Mouse (Mus musculus): ENCODE data around the gene Sbpl. TPM values are rescaled to one million over a fixed set of nuclear protein-coding genes. Genes with fewer than 3 reads are reported as not detected.

The Sbpl gene
- polyA plus RNA-seq (2012; fragmentation: generic; extraction: Trizol): not detected

DNA sequence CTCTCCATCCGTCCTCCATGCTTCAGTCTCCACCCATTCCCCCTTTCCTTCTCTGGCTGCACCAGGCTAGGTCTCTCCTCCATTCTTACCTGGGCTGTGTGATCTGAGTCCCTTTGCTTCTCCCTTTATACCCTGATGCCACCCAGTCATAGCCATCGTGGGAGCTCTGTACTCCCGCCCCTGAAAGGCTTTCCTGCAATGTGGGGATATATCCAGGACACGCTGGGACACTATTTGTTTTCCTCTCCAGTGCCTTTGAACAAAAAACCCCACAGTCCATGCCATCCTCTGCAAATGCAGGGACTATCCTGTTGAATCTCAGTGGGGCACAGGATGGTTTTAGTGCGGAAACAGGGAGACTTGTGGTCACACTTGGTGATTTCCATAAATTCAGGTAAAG, at the start of gene Sbpl:
TSS of gene Sbpl (minus strand) at position 101 of the 400 bp plus-strand sequence.

DNA sequence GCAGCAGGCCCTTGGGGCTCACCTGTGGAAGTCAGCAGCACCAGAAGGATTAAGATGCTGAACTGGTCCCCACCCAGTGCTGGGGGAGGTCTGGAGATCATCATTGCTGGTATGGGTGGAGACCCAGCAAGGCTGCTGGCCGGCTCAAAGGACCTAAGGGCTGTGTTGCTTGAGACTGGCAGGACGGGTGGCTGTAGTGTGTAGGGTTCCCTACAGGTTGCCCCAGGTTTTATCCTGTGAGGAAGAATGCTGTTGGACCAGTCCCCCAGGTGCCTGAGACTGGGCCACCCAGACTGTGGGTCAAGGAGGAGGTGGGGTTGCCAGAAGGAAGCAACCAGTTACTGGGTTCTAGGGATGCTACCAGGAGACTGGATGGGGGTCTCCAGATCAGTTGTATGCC, 42.8 kb upstream of the Sbpl start, which contains the start of gene Prss22:
TSS of gene Prss22 (minus strand) at position 200 of the 400 bp plus-strand sequence.

DNA sequence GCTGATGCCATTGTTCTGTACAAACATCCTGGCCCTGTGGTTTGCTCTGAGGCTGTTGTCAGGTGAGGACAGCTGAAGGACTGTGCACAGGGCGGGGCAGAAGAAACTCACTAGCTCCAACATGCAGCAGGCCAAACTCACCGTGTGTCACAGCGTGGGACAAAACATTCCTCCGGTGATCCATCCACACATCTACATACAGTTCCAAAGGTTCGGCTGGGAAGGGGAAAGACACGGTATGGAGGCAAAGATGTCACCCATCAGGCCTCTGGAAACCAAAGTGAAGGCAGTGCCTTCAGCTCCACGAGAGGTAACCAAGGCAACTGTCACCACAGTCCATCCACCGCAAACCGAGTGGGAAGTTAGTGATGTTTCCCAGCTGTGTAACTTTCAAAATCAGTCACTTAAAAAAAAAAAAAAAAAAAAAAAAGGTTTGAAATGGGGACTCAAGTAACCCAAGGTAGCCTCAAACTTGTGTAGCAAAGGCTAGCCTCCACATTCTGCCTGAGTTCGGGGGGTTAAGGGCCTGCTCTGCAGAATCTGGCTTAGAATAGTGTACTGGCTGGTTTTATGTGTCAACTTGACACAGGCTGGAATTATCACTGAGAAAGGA, 25.3 kb upstream of the Sbpl start, which contains the start of gene Prss30:
TSS of gene Prss30 (minus strand) at position 270 of the 613 bp plus-strand sequence.

DNA sequence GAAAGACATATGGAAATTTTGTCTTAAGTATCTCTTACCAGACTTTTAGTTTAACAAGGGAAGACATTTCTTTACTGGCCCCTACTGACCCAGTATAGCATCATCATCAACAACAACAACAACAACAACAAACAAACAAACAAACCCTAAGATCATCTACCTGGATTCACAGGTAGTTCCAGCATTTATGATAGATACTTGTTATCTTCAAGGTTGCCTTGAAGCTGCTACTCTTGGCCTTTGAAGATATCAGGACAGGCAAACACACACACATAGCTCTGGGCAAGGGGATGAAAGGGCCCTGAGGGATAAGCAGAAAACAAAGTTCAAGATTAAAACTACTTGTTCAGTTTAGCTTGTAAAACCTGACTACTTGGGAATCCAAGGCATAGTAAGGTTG, 13.7 kb downstream of the Sbpl start, which contains the start of gene Sbp:
TSS of gene Sbp (plus strand) at position 301 of the 400 bp plus-strand sequence.

DNA sequence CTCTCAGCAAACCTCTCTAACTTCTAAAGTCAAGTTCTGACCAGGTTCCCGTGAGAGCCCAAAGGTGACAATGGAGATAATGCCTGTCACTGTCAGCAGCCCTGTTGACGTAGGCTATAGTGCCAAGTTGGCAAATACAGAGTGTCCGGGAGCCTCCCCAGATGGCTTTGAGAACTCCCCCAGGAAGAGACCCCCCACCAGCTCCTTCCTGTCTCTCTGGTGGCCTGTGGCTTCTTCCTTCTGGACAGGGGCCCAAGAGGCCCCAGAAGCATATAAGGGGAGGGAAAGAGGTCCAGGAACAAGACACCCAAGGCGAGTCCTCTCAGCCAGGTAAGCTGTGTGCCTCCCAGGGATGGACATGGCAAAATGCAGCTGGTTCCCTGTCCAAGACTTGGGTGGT, 37.9 kb downstream of the Sbpl start, which contains the start of gene Dcpp3:
TSS of gene Dcpp3 (plus strand) at position 301 of the 400 bp plus-strand sequence.

Other genes with a start within 250 kb of the Sbpl start
- under 1 TPM; 0.07 to 0.45 TPM for gene 1520401A03Rik, start 232.5 kb downstream of the Sbpl start, polyA plus RNA-seq (2012; fragmentation: generic; extraction: Trizol)
- gene Pkmyt1, start 228.9 kb downstream of the Sbpl start, polyA plus RNA-seq (2012; fragmentation: generic; extraction: Trizol): 10 to 100 TPM; 24.3 to 38.2 TPM
- 10 to 100 TPM; 22.3 to 32.8 TPM for gene Paqr4, start 214.4 kb downstream of the Sbpl start, polyA plus RNA-seq (2012; fragmentation: generic; extraction: Trizol)
- under 1 TPM in 1 of 2 experiments, not detected in 1; 0.07 TPM for gene Kremen2, start 209.4 kb downstream of the Sbpl start, polyA plus RNA-seq (2012; fragmentation: generic; extraction: Trizol)
- 10 to 100 TPM; 49.7 to 60.6 TPM for gene Flywch1, start 183.7 kb downstream of the Sbpl start, polyA plus RNA-seq (2012; fragmentation: generic; extraction: Trizol)
- under 1 TPM in 1 of 2 experiments, not detected in 1; 0.55 TPM for gene Flywch2, start 169.2 kb downstream of the Sbpl start, polyA plus RNA-seq (2012; fragmentation: generic; extraction: Trizol)
- gene Srrm2, start 164.7 kb downstream of the Sbpl start, polyA plus RNA-seq (2012; fragmentation: generic; extraction: Trizol): 100 to 1,000 TPM in 1 of 2 experiments, 10 to 100 TPM in 1; 26.7 to 115 TPM
- gene Elob, start 126.1 kb downstream of the Sbpl start, polyA plus RNA-seq (2012; fragmentation: generic; extraction: Trizol): 1,000 to 10,000 TPM; 1,533 to 1,676 TPM
- gene Prss33, start 119.2 kb downstream of the Sbpl start, polyA plus RNA-seq (2012; fragmentation: generic; extraction: Trizol): not detected
- under 1 TPM in 1 of 2 experiments, not detected in 1; 0.05 TPM for gene Prss32, start 111.4 kb downstream of the Sbpl start, polyA plus RNA-seq (2012; fragmentation: generic; extraction: Trizol)
- under 1 TPM in 1 of 2 experiments, not detected in 1; 0.02 TPM for gene Prss41, start 111.1 kb downstream of the Sbpl start, polyA plus RNA-seq (2012; fragmentation: generic; extraction: Trizol)
- gene Prss21, start 87.2 kb downstream of the Sbpl start, polyA plus RNA-seq (2012; fragmentation: generic; extraction: Trizol): not detected
- not detected for gene Dcpp1, start 74.4 kb downstream of the Sbpl start, polyA plus RNA-seq (2012; fragmentation: generic; extraction: Trizol)
- gene Dcpp2, start 74.4 kb downstream of the Sbpl start, polyA plus RNA-seq (2012; fragmentation: generic; extraction: Trizol): not detected
- gene Dcpp3, start 37.8 kb downstream of the Sbpl start, polyA plus RNA-seq (2012; fragmentation: generic; extraction: Trizol): not detected
- not detected for gene Sbp, start 13.6 kb downstream of the Sbpl start, polyA plus RNA-seq (2012; fragmentation: generic; extraction: Trizol)
- under 1 TPM; 0.02 to 0.22 TPM for gene Prss30, start 25.3 kb upstream of the Sbpl start, polyA plus RNA-seq (2012; fragmentation: generic; extraction: Trizol)
- gene Prss22, start 42.8 kb upstream of the Sbpl start, polyA plus RNA-seq (2012; fragmentation: generic; extraction: Trizol): under 1 TPM; 0.46 to 0.69 TPM
- gene Prss27, start 82.9 kb upstream of the Sbpl start, polyA plus RNA-seq (2012; fragmentation: generic; extraction: Trizol): under 1 TPM; 0.09 to 0.12 TPM
- gene Kctd5, start 118.2 kb upstream of the Sbpl start, polyA plus RNA-seq (2012; fragmentation: generic; extraction: Trizol): 10 to 100 TPM; 10.2 to 30.9 TPM
- 1 to 10 TPM in 1 of 2 experiments, under 1 TPM in 1; 0.56 to 6.5 TPM for gene Pdpk1, start 195.7 kb upstream of the Sbpl start, polyA plus RNA-seq (2012; fragmentation: generic; extraction: Trizol)
- 10 to 100 TPM; 37.7 to 66.7 TPM for gene Amdhd2, start 208.5 kb upstream of the Sbpl start, polyA plus RNA-seq (2012; fragmentation: generic; extraction: Trizol)
- gene Atp6v0c, start 214.4 kb upstream of the Sbpl start, polyA plus RNA-seq (2012; fragmentation: generic; extraction: Trizol): 100 to 1,000 TPM; 513 to 615 TPM

Data from C3H10T1/2 (cell line).